Mouse (Mus musculus) gastrocnemius, postnatal 14 days (tissue): Measurements from ENCODE around the gene Ackr1. TPM values are rescaled to one million over a fixed set of nuclear protein-coding genes. Genes with fewer than 3 reads are reported as not detected.

ENCODE experiments used
- DNase-seq: peaks from one replicate; pipeline ENCODE4 v3.0.0; 2021; ENCODE audit warnings: mixed read lengths
- intact Hi-C: fragments of 180-260 bp; cut with DNase I; formaldehyde crosslinking; loops from one replicate; pipeline ENCODE4 v1.15.1; 2025; ENCODE audit warnings: low total_unique reads
- long read RNA-seq, 2 experiments: library from polyadenylated mRNA; stranded (forward); transcript quantifications; one replicate each; pipeline ENCODE4 v2.0.0; 2021
- total RNA-seq, 2 experiments: library from RNA; stranded (reverse); gene quantifications; 2 replicates each; pipeline ENCODE4 v1.2.3; 2021

The Ackr1 gene
- total RNA-seq = 1 to 10 TPM; 5.1 to 7.9 TPM
- long read RNA-seq, experiment 1, partial matches to known transcripts = 0 of 2 reads
- long read RNA-seq, experiment 1, other reads (novel, unspliced or antisense) = 1 of 2 reads
- long read RNA-seq, experiment 2, partial matches to known transcripts = 0 of 2 reads
- long read RNA-seq, experiment 2, other reads (novel, unspliced or antisense) = 0 of 2 reads

DNA sequence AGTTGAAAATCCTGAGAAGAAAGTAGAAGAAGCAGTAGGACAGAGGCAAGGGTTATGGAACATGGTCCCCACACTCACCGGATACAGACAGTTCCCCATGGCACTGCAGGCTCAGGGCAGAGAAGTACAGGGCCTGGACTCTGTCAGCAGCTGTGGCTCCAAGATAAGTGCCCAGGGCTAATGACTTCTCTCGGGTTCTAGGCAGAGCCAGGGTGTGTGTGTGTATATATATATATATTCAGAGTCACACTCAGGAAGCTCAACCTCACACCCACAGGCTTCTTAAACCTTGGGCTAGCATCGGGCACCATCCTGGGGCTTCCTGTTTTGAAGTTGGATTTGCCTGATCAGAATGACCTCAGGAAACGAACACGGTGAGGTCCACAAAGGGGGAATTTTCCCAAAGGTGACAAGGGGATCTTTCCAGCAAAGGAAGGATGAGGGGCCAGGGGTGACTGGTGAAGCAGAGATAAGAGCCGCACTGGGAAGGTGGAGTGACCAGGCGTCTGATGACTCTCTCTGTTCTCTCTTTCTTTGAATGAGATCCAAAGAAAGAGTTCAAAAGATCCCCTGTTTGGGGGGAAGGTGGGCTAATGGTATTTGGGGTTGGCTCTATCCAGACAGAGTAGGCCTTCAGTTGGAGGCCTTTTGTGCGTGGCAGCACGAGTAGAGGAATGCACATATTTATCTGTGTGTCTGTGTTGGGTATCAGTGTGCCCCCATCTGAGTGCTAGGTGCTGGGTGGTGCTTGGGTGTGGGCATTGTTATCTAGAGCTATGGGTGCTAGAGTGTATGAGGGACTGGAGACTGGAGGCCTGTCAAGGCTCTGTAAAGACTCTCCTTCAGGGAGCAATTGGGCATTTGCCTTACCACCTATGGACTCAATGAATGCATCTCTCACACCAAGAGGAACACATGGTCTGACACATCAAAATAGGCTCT is at the start of gene Ackr1:
TSS of gene Ackr1 (minus strand) at position 439 of the 942 bp plus-strand sequence.
- DNase-seq = no peak
- intact Hi-C loops = loop anchor here (10.0 kb wide), 1 partner anchor 61 kb away; no protein-coding TSS in a partner anchor

DNA sequence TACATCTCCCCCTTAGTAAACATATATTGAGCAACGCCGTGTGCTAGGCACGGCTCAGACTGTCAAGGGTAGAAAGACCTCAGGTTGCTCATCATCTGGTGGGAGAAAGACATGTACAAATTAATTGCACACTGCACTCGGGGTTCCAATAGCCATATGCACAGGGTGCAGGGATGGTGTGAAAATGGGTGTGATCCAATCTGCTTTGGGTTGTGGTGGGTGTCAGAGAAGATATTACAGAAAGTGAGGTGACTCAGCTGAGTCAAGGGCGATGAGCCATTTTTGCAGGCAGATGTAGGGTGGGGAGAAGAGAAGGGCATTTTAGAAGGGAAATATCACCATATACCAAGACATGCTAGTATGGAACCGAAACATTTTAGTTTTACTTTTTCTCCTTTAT is 47.9 kb upstream of the Ackr1 start:
- intact Hi-C loops = no loop called here
- DNase-seq = no peak

DNA sequence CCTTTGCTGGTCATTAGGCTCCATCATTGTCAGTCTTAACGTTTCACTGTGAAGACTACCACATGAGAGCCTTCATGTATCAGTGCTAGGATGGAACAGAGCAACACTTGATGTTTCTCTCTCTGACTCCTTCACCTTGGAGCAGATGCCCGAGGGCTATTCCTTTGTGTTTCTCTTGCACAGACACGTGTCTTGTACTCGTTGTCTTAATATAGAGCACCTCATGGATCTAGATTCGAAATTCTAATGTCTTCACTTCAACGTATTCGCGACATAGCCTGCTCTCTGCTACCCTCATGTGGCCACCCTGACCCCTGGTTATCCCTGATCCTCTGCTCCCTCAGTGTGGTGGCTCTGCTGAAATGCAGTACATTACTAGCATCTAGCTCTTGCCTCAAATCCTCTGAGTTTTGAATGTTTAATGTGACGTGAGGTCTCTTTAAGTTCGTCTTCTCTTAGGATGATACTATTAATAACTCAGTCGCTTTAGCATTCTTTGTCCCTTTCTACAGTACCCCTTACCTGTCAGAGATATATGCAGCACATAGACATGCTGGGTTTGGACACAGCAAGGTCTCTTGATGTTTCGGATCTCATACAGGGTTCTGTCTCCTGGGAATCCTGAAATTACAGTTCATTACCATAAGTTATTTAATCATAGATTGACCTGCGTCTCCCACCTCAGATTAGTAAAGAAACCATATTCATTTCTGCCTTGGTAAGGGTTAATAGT is 44.0 kb upstream of the Ackr1 start:
- intact Hi-C loops = no loop called here
- peak; percentile 52 for DNase-seq

DNA sequence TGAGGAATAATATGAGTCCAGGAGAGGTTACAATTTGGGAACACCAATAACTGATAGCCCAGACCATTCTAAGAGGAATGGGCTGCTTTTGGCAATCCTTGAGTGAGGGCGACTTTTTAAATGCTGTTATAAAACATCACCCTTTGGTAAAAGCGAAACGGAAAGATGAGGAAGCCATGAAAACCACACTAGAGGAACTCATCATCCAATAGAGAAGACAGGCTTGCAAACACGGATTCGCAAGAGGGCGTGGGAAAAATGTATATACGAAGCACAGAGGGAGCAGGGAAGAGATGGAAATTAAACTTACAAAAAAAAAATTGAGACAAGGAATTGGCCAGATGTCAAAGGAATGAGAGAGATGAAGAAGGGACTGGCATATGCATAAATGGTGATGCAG is 40.5 kb upstream of the Ackr1 start:
- no peak for DNase-seq
- intact Hi-C loops = no loop called here

DNA sequence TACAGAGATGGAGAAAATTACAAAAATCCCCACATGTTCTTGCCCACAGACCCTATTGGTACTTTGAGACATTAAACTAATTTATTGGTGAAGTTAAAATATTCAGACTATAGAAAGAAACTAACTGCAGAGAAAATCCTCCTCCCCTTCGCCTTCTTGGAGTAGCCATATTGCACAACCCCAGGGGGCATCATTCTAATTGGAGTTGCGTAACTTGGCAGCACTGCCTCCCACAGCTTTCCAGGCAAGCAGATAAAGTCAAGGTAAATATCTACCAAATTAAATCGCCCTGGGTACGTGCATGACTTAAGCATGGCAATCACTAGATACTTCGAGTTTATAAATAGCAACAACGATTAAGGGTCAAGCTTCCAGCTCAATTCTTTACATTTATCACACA is 38.0 kb upstream of the Ackr1 start:
- DNase-seq = no peak
- intact Hi-C loops = no loop called here

DNA sequence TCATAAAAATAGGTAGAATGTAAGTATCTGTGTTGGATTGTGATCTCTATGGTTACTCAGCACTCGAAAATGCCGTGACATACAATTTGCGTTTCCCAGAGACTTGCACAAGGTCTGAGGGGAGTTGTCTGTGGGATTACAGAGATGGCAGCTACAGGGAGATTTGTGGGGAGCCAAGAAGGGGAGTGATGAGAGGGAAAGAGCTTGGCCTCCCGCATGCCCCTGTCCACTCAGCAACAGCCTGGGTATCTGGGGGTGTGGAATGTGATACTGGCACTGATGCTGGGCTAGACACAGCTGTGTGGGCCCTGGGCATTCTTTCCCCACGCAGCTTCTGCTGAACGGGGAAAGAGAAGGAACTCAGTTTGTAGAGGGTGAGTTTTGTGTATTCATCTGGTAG is 36.9 kb upstream of the Ackr1 start:
- intact Hi-C loops = no loop called here

DNA sequence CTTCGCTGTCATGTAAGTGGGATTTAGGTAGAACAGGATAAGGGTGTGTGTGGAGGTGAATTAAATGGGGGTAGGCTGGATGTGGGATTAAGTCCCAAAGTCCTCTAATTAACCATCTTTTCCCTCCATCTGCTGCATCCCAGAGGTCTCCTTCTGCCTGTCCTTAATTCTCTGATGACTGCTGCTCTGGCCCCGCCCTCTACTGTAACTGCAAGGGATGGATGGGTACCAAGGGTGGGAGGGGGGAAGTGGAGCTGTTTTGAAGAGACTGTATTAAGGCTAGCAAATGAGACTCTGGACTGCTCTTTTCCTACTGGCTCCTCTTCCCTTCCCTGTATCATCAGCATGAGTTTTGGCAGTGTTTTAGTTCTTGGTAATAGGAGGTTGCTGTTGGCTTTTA is 36.1 kb upstream of the Ackr1 start:
- DNase-seq = no peak
- intact Hi-C loops = no loop called here

More for the DNA sequence above, 36.9 kb upstream of the Ackr1 start:
- DNase-seq = no peak

DNA sequence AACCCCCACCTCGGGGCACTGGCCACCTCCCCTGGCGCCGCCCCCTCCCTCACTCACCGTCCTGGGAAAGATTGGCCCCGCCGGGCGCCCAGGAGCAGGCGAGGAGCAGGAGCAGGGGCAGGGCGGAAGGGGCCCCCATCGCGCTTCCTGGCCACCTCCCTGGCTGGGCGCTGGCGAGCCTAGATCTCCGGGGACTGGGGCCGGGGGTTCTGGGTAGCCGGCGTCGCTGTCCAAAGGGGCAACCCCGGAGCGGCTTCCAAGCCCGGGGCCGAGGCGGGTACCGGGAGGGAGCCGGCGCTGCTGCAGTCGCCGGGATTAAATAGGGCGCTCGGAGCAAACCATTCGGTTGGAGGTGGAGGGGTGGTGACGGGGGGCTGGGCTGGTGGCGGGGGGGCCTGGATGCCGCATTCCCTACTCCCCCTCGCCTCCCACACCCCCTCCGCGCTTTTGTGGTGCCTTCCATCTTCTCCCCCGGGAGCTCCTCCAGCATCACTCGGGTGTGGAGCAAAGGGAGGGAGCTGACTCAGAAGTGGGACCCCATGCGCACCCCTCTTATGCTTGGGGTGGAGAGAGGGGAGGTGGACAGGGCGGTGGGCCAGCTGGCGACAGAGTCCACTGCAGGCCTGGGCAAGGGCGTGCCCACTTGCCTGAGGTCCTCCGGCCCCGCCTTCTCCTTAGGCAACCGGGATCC is 34.0 kb upstream of the Ackr1 start, which contains the start of gene Cadm3:
TSS of gene Cadm3 (minus strand) at position 340 of the 691 bp plus-strand sequence.
- intact Hi-C loops = no loop called here

DNA sequence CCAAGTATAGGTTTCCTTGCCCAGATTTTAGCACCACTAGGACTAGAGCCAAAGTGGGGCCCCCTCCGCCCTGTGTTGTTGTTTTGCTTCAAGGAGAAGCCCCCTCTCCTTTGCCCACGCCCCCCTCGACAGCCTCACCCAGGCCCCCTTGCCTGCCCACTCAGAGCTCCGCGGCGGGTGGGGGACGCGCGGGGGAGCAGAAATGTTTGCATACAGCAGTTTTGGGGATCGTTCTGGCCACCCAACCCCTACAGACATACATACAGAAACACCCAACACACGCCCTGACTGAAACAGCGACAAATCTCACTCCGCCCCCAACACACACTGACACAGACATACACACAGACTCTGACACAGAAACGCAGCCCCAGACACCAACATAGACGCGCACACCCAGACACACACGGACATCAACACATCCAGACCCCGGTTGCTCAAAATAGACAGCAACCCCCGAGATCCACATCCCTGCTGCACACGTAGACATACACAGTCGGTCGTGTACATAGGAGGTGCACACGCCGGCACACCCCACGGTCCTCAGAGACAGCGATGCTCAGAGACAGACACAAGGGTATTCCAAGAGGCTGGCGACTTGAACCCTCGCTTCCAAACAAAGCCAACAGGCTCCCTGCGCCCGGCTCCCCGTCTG is 33.3 kb upstream of the Ackr1 start:
- intact Hi-C loops = no loop called here
- no peak for DNase-seq

More for the DNA sequence above, 34.0 kb upstream of the Ackr1 start, which contains the start of gene Cadm3:
- peak; percentile 53 for DNase-seq

DNA sequence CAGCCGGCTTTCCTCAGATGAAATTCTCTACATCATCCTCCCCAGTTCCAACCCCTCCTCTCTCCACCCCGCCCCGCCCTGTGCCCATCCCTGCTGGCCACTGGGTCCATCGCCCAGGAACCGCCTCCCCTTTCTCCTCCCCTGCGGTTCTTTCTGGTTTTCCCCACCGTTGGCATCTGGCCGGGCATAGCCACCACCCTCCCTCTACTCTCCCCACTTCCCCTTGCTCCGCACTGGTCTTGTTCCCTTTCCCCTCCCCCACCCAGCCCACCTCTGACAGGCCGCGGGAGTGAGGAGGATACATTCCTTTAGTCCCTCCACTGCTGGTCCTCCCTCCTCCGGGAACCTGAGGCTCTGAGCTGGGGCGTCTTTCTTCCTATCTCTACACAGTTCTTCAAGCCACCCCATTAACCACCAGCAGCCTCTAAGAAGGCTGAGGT is 32.4 kb upstream of the Ackr1 start:
- intact Hi-C loops = no loop called here
- peak; percentile 42 for DNase-seq

DNA sequence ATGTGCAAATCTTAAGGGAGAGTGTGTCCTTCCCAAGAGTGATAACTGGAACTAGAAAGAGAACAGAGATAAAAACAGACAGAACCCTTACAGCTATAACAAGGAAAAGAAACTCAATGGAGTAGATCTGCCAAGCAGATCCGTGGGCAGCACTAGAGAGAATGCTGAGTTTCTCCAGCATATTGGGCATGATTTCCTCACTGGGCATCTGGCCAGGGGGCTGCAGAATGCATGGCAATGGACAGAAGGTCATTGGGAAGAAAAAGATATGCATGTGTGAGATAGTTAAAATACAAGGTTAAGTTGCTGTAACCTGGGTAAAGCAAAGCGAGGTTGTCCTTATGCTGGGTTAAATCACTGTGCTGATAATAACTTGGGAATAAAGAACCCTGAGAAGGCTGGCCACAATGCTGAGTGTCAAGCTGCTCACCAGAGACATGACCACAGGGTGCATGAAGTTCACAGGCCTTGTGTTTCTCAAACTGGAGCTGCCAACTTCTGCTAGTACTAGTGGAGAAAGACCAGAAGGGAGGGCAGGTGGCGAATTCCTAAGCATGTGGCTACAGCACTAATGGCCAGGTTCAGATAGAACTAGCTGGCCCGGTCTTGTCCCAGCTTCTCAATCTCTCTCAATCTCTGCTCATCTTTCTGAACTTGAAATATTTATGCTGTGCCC is 30.7 kb upstream of the Ackr1 start:
- intact Hi-C loops = no loop called here
- no peak for DNase-seq

DNA sequence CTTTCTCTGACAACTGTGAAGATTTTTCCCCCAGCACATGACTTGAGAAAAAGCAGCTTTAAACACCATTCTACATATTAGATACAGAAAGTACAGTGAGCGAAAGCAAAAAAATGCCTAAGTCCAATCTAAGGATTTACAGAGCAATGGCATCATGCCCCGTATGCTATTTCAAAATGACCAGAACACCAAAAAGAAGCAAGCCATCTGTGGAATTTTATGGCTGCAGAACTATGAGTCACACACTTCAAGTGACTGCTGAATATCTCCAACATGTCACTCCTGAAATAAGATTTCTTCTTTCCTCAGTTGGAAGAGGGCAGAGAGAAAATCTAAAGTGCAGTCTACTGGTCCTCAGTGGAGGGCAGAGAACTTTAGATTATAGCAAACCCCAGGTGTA is 29.9 kb upstream of the Ackr1 start:
- DNase-seq = no peak
- intact Hi-C loops = no loop called here

DNA sequence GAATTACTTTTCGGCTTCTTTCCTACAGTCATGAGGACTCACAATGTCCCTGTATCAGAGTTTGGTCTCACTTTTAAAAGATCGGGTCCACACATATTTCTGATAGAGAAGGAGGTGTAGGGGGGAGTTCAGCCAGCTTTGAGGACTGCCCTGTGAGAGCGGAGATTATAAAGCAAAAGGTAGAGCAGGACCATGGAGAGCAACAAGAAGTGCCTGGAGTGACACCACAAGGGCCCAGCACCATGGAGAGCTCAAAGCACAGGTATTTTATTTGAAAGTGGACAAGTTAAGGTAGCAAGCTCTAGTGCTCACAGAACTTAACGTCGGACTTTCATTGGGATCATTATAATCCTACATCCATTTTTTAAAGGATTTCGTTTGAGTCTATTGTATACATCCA is 28.1 kb upstream of the Ackr1 start:
- no peak for DNase-seq
- intact Hi-C loops = no loop called here

DNA sequence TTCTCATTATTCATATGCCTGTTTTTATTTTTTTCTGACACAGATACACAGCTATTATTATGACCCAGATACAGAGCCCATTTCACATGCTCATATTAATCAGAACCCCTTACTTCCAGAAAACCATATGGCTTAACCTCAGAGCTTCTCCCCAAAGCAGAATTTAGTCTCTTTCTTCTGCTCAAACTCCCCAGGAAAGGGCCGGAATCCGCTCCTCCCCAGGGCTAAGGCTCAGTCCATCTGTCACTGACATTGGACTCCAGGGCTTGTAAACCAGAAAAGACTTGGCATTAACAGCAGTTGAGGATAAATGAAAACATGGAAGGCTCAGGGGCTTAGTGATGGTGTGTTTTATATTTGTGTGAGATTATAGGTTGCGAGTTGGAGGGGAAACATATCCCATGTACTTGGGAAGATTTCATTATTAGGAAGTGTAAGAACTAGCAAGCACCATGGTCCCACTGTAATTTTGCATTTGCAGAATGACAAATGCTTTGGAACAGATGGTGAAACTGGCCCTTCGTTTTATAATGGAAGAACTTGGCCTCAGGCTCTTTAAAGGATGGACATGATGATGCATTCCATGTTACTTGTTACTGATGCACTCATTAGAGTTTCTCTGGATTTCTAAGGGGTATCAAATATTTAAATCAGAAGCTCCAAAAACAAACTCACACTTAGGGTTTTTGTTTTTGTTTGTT is 26.2 kb upstream of the Ackr1 start:
- intact Hi-C loops = no loop called here
- DNase-seq = no peak

DNA sequence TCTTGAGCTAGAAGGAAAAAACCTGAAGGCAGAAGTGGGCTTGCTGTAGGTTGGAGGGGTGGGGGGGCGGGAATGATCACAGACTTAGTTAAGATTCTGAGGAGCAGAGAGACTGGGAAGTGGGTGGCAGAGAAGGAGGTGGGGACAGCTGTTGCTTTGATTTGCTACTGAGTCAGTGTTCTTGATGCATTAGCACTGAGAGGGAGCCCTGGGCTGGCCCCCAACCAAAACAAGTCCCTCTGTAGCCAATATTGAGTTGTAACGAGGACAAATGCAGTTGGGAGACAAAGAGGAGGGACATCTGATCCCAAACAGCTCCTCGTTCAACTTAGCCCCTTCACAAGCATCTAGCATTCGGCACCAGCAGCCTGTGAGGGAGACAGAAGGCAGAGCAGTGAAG is 24.2 kb upstream of the Ackr1 start:
- intact Hi-C loops = no loop called here
- DNase-seq = no peak

DNA sequence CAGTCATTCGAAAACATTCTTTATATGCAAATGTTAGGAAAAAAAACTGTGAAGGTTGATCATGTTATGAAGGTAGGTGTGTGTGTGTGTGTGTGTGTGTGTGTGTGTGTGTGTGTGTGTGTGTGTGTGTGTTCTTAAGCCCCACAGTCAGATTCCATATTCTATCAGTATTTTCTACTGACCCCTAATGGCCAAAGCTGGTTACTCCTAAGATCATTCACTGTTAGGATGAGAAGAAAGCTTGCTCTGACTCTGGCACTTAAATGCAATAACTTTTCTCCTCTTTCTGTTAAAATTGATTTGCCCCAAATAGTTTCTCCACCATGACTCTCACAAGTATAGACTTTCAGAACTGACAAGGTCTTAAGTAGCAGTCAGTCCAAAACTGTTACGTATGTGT is 23.1 kb upstream of the Ackr1 start:
- intact Hi-C loops = no loop called here
- DNase-seq = no peak

DNA sequence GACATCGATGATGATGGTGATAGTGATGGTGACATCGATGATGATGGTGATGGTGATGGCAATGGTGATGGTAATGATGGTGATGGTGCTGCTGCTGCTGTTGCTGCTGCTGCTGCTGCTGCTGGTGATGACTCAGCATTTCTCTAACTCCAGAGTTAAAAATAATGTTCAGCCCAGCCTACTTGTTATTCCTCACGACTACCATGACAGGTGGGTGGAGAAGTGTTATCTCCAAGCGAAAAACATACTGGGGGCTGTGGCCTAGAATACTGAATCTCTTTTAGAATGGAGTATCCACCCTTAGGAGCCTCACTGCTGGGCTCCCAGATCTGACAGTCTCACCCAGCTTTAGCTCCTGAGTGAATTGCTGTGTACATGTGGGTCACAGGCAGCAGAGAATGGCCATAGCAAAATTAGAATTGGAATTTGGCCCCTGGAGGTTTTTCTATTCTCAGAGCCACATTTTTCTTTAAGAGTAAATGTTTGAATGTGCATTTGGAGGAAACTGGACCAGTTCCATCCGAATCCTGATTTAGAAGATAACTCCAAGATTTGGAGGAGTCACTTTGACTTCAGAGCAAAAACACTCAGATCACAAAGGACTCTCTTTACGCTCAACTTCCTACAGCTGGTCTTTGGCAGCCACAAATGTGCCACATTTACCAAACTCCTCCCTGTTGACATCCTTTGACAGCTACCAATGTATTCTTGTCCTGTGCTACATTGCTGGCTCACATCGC is 21.7 kb upstream of the Ackr1 start:
- DNase-seq = no peak
- intact Hi-C loops = no loop called here
